Mouse (Mus musculus) frontal cortex, postnatal 36 days (tissue): ENCODE measurements around the gene Slc35b2.

ENCODE experiments used
- DNase-seq, 2 experiments: peaks; one replicate each; pipeline ENCODE4 v3.0.0; 2022; ENCODE audit warnings: low spot score in 2 of 2

The Slc35b2 gene

DNA sequence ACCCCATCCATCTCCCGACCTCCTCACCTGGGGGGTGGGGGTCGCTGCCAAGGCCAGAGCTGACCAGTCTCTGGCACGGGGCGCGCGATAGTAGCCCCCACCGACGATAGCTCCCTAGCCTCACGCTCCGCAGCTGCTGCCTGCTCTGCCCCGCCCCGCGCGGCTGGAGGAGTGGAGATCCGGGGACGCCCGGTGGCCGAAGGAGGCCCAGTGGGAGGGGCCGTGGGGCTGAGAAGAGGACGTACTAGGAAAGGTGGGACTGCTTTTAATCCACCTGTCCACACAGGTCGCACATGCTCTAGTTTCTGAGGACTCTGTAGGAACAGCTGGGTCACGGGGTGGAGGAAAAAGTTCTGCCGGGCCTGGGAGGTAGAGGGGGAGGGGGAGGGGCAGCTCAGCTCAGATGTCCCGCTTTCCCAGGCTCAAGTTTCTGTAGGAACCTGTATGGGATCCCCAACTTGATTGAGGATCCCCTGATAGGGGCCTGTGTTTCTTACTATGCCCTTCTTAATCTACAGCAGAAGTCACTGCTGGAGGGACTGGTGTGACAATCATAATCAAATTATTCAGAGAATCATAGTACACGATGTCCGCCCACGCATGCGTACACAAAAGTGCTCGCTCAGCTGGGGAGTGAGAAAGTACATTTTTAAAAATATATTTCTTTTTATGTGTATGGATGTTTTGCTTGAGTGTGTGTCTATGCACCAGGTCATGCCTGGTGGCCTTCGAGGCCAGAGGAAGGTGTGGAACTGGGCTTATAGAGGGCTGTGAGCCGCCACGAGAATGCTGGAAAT lies 36.0 kb downstream of the Slc35b2 start, which contains the start of gene Slc29a1:
TSS of gene Slc29a1 (minus strand) at position 161 of the 797 bp plus-strand sequence.
- no peak for DNase-seq

DNA sequence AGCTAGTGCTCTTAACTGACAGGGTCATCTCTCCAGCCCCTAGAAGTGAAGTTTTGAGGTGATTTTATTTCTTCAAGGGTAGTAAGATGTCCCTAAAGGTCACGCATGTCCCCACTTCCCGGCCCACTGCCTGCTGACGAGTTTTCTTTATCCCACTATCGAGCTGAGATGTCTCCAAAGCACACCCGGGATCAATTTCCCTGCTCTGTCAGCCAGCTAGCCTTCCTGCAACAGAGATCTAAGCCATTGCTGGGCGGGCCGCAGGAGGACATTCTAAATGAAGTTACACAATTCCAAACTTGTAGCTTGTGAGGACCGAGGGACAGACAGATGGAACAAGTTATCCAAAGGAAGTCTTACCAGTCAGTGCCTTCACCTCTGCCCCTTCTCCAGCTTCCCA lies 36.6 kb downstream of the Slc35b2 start:
- no peak for DNase-seq

DNA sequence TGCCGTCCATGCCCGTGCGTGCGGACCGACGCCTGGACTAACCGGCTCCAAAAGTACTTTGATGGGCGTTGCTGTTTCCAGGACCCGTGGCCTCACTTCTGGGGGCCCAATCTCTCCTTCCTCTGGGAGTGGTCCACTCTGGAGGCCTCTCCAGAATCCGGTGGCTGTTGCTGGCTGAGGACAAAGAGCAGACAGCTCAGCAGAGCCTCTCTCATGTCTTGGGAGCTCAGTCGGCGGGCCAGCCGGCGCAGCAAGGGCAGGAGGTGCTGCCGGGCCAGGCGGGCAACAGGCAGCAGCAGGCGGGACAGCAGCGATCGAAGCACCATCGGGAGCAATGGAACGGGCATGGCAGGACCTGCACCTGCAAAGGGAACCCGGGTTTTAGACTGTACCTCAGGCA lies 37.7 kb downstream of the Slc35b2 start:
- no peak for DNase-seq

DNA sequence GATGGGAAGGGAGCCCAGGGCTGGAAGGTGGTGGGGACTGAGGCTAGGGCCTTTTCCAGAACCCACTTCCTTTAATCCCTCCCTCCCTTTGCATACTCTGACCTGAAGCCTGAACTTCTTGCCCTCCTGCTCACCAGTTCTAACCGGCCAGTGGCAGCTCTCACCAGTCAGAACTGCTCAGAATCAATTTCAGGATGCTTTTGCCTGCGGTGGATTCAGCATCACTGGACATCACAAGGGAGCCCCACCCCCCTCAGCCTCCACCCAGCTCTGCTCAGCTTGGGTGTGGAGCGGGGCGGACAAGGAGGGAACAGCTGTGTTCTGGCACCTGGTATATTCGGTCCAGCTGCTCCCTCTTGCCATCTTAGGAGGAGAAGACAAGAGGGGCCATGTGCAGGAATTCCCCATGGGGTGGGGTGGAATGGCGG lies 38.2 kb downstream of the Slc35b2 start, which contains the start of gene Mymx:
TSS of gene Mymx (minus strand) at position 226 of the 428 bp plus-strand sequence.
- DNase-seq: no peak

DNA sequence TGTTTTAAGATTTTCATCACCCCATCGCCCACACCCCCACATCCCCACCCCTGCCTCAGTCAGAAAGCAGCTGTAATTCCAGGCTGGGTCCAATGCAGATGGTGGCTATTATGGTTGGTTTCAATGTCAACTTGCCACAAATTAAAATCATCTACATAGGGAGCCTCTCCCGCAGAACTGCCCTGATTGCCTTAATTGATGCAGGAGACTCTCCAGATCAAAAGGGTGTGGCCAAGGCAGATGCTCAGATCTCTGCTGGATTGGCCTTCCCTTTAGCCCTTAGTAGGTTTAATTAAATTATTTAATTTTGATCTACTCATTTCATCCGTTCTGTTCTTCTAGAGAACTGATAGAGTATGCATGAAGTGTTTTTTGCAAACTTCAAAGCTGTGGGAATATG lies 39.3 kb downstream of the Slc35b2 start:
- DNase-seq: no peak

DNA sequence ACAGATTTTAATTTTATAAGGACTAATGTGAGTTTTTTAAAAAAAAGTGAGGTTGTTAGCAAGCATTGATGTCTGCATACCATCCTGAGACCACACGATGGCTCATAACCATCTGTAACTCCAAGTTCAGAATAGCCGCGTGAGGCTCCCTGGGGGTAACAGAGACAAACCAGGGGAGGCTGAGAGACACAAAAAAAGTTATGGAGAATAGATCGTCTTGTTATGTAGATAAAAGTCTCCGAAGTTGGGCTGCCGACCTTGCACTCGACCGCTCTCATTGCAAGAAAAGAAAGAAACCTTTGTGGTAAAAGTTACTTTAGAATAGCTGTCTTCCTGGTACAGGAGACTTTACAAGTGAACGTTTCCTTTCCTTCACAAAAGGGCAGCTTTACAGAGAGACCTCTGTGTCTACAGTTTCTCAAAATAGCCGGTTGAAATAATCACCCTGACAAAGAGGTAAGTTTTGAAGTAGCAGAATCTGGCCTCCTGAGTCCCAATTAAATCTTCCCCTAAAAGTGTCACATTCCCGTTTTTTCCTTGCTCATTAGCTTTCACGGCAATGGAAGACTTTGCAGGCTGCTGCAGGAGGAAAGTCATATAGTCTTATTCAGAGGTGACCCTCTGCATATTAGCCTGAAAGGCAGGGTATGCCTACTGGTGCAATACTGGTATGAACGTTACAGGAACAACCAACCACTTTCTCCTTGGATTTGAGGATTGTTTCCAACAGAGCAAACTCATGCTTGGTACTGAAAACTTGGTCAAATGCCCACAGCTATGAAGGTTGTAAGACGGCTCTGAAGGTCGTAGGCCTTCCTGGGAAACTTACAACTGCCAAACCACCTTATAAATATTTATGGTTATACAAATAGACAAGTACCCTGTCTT lies 43.6 kb downstream of the Slc35b2 start:
- no peak for DNase-seq

DNA sequence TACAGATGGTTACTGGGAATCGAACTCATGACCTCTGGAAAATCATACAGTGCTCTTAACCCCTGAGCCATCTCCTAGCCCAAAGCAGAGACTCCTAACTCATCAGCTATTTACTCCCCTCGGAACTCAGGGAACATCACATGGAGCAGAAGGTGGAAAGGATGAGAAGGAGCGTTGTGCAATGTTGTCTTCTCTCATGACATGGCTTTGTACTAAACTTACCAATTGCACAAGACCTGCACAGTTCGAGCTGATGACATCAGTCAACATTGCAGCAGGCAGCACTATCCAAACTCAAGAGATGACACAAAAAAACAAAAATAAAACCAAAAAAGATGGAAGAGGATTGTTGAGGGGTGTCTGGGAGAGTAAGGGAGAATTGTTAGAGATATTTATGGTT lies 44.7 kb downstream of the Slc35b2 start:
- DNase-seq: no peak

DNA sequence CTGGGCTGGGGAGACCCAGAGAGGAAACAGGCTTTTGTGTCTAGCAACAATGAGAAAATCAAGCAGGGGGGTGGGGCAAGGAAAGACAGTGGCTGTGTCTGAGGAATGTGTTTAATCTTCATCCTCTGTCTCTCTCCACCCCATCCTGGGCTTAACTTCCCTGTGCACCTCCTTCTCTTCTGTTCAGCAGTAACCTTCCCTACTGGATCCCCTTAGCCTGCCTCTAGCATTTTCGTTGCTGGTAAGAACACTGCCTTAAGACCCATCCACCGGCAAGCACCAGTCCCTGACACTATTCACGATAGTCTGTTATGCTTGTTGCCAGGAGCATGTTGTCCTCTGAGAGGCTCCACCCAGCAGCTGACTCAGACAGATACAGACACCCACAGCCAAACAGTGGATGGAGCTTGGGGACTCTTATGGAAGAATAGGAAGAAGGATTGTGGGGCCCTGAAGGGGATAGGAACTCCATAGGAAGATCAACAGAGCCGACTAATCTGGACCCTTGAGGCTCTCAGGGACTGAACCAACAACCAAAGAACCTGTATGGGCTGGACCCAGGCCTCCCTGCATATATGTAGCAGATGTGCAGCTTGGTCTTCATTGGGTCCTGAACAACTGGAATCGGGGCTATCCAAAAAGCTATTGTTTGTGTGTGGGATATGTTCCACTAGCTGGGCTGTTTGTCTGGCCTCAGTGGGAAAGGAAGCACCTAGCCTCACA lies 46.6 kb downstream of the Slc35b2 start:
- DNase-seq: no peak

DNA sequence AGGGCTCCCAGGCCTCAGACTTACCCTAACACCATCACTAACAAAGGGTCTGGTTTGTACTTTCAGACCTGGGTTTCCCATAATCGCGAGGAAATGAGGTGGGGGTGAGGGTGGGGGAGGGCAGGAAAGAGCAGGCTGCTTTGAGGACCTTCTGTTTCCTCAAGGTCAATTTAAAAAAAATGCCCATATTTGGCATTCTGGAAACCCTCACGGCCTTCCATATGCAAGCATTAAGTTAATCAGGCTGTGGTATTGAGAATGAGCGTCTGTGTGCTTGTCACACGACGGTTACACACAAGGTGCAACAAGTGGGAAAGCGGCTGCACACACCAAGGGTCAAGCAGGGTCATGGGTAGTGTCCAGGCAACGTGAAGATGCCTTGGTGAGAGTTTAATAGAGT lies 48.3 kb downstream of the Slc35b2 start:
- no peak for DNase-seq

DNA sequence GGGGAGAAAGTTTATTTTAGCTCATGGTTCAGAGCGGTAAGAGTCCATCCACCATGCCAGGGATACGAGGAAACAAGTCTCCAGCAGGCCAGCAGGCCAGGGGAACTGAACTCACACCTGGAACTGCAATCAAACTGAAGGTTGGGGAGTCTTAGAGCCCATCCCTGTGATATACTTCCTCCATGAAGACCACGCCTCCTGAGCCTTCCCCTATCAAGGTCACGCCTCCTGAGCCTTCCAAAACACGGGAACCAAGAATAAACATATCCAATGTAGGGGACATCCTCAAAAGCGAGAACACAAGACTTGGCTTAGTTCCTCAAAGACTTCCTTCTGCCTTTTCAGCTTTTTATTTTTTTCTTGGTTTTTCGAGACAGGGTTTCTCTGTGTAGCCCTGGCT lies 49.2 kb downstream of the Slc35b2 start:
- no peak for DNase-seq

DNA sequence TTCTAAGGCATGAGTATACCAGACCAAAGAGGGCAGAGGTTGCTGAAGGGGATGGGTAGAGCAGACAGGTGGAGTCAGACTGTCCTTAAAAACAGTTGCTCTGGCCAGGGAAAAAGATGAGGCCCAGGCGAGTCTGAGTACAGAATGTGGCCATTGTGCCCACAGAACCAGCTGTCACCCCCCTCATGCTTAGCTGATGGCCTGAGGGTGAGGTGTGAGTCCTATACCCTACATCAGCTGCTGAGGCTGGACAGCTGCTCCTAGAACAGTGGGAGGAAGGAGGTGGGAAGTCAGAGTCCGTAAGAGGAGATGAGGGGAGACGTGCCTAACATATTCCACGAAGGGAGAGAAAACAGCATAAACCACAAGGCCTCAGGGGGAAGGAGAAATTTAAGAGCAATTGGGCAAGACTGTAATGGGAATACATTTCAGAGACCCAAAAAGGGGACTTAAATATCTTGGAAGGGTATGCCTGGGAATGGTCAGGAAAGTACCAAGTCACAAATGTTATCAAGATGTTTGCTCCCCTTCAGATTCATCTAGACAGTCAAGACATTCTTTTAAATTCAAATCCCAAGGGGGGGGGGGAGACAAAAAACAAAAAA lies 52.5 kb downstream of the Slc35b2 start:
- no peak for DNase-seq

DNA sequence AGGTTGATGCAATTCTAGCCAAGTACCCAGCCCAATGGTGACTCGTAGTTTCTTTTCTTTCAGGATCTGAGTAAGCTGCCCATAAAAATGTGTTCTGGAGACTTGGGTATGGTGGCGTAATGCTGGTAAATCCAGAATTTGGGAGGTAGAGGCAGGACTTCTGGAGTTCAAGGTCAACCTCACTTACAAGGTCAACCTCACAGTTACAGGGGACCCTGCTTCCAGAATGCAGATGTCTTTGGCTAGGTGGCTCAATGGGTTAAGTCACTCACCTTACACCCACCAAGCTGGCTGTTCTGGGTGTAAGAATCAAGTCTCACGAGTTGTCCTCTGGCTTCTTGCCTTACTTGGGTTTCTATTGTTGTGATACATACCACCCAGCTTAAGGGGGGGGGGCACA lies 53.0 kb downstream of the Slc35b2 start:
- no peak for DNase-seq
